Mouse (Mus musculus): Measurements from ENCODE around the gene Pigm. TPM values are rescaled to one million over a fixed set of nuclear protein-coding genes. Genes with fewer than 3 reads are reported as not detected.
A peak's percentile ranks its signal among the peaks of the same experiment; 100 is the strongest.

The Pigm gene
- total and polyA plus RNA-seq, 2 experiments from 2014 or later: 2.2 to 11.5 TPM

GRCm38 (mm10) chr1:172382090-172382489, 5.7 kb downstream of the Pigm start:
- Histone ChIP-seq H3K4me3 (ENCODE audit: low read depth, low read length) (no peak overlapping the region), H3K9ac (replicated peaks; ENCODE audit: low read length, poor library complexity, severe bottlenecking) (no peak overlapping the region), H3K27me3 (ENCODE audit: insufficient read depth, low read length) (no peaks in the 10 kb centered on the region), H3K9me3 (ENCODE audit: low read length) (no peaks in the 10 kb centered on the region), H3K27ac (ENCODE audit: low read depth, low read length) (no peak overlapping the region), H3K4me2 (ENCODE audit: low read depth, low read length, poor library complexity, severe bottlenecking) (no peak overlapping the region), H3K4me1 (ENCODE audit: insufficient read depth, low read length) (peaks cover 12% of the 10 kb centered on the region; the same call in 1 of the 2 replicates), H3K36me3 (ENCODE audit: insufficient read depth, low read length) (0 out of 2 replicates have a peak, but pooled peaks cover 4% of the 10 kb centered on the region)
- WGBS: 98% methylated on average over 1 of the region's 1 CpGs
- no peak for DNase-seq (ENCODE audit: low spot score)
- no peak for TF ChIP-seq CTCF (IDR thresholded peaks at IDR 0.05)
- no peak for ATAC-seq (ENCODE audit: low FRiP score)

GRCm38 (mm10) chr1:172387246-172387645, 10.9 kb downstream of the Pigm start:
- H3K9me3 ChIP-seq (ENCODE audit: low read length): no peaks in the 10 kb centered on the region

GRCm38 (mm10) chr1:172390769-172391168, 14.4 kb downstream of the Pigm start:
- no peak for TF ChIP-seq CTCF (IDR thresholded peaks at IDR 0.05)
- Histone ChIP-seq H3K27ac (ENCODE audit: low read depth, low read length) (no peak overlapping the region), H3K4me2 (ENCODE audit: low read depth, low read length, poor library complexity, severe bottlenecking) (no peak overlapping the region), H3K4me1 (ENCODE audit: insufficient read depth, low read length) (0 out of 2 replicates have a peak, but pooled peaks cover 8% of the 10 kb centered on the region), H3K4me3 (ENCODE audit: low read depth, low read length) (no peak overlapping the region), H3K36me3 (ENCODE audit: insufficient read depth, low read length) (no peaks in the 10 kb centered on the region), H3K27me3 (ENCODE audit: insufficient read depth, low read length) (no peaks in the 10 kb centered on the region), H3K9ac (replicated peaks; ENCODE audit: low read length, poor library complexity, severe bottlenecking) (no peak overlapping the region), H3K9me3 (ENCODE audit: low read length) (no peaks in the 10 kb centered on the region)
- WGBS: 90% methylated on average over 1 of the region's 1 CpGs
- ATAC-seq (ENCODE audit: low FRiP score) (no peak), DNase-seq (ENCODE audit: low spot score) (no peak)

More at GRCm38 (mm10) chr1:172387246-172387645, 10.9 kb downstream of the Pigm start:
- TF ChIP-seq CTCF (IDR thresholded peaks at IDR 0.05): no peak
- H3K27ac ChIP-seq (ENCODE audit: low read depth, low read length): no peak overlapping the region
- DNase-seq (ENCODE audit: low spot score): no peak
- 0 out of 2 replicates have a peak, but pooled peaks cover 7% of the 10 kb centered on the region for H3K4me1 ChIP-seq (ENCODE audit: insufficient read depth, low read length)
- H3K36me3 ChIP-seq (ENCODE audit: insufficient read depth, low read length): 0 out of 2 replicates have a peak, but pooled peaks cover 4% of the 10 kb centered on the region
- H3K27me3 ChIP-seq (ENCODE audit: insufficient read depth, low read length): no peaks in the 10 kb centered on the region
- H3K4me3 ChIP-seq (ENCODE audit: low read depth, low read length): no peak overlapping the region
- no peak for ATAC-seq (ENCODE audit: low FRiP score)
- no peak overlapping the region for H3K4me2 ChIP-seq (ENCODE audit: low read depth, low read length, poor library complexity, severe bottlenecking)
- no peak overlapping the region for H3K9ac ChIP-seq (replicated peaks; ENCODE audit: low read length, poor library complexity, severe bottlenecking)
- WGBS: 70% methylated on average over 5 of the region's 5 CpGs

- Histone ChIP-seq H3K27ac (ENCODE audit: low read depth, low read length) (no peak overlapping the region), H3K4me2 (ENCODE audit: low read depth, low read length, poor library complexity, severe bottlenecking) (peak overlapping the region; percentile 36), H3K9me3 (ENCODE audit: low read length) (no peaks in the 10 kb centered on the region), H3K27me3 (ENCODE audit: insufficient read depth, low read length) (no peaks in the 10 kb centered on the region), H3K4me1 (ENCODE audit: insufficient read depth, low read length) (0 out of 2 replicates have a peak, but pooled peaks cover 8% of the 10 kb centered on the region), H3K36me3 (ENCODE audit: insufficient read depth, low read length) (no peaks in the 10 kb centered on the region), H3K4me3 (ENCODE audit: low read depth, low read length) (peak overlapping the region; percentile 10; the same call in 1 of the 2 replicates), H3K9ac (replicated peaks; ENCODE audit: low read length, poor library complexity, severe bottlenecking) (0 out of 2 replicates have a peak overlapping the region, but pooled peaks have one; percentile 2)
- DNase-seq (ENCODE audit: low spot score) (peak; percentile 42), ATAC-seq (ENCODE audit: low FRiP score) (peak; percentile 57)
- WGBS: 16% methylated on average over 20 of the region's 20 CpGs
- TF ChIP-seq CTCF (IDR thresholded peaks at IDR 0.05): peak; percentile 26; the same call in 1 of the 2 replicates
Measured at GRCm38 (mm10) chr1:172391807-172392581, 15.6 kb downstream of the Pigm start.

GRCm38 (mm10) chr1:172392643-172393170, 16.4 kb downstream of the Pigm start:
- 78% methylated on average over 2 of the region's 2 CpGs for WGBS
- H3K4me2 ChIP-seq (ENCODE audit: low read depth, low read length, poor library complexity, severe bottlenecking): no peak overlapping the region
- no peaks in the 10 kb centered on the region for H3K27me3 ChIP-seq (ENCODE audit: insufficient read depth, low read length)
- no peak overlapping the region for H3K4me3 ChIP-seq (ENCODE audit: low read depth, low read length)
- DNase-seq (ENCODE audit: low spot score) (no peak), ATAC-seq (ENCODE audit: low FRiP score) (peak; percentile 47; the same call in 1 of the 2 replicates)
- H3K9me3 ChIP-seq (ENCODE audit: low read length): no peaks in the 10 kb centered on the region
- H3K4me1 ChIP-seq (ENCODE audit: insufficient read depth, low read length): 0 out of 2 replicates have a peak, but pooled peaks cover 8% of the 10 kb centered on the region
- no peak overlapping the region for H3K27ac ChIP-seq (ENCODE audit: low read depth, low read length)
- no peak overlapping the region for H3K9ac ChIP-seq (replicated peaks; ENCODE audit: low read length, poor library complexity, severe bottlenecking)
- no peak for TF ChIP-seq CTCF (IDR thresholded peaks at IDR 0.05)
- no peaks in the 10 kb centered on the region for H3K36me3 ChIP-seq (ENCODE audit: insufficient read depth, low read length)

GRCm38 (mm10) chr1:172393739-172394138, 17.4 kb downstream of the Pigm start:
- no peak for ATAC-seq (ENCODE audit: low FRiP score)
- no peak overlapping the region for H3K4me2 ChIP-seq (ENCODE audit: low read depth, low read length, poor library complexity, severe bottlenecking)
- H3K27me3 ChIP-seq (ENCODE audit: insufficient read depth, low read length): no peaks in the 10 kb centered on the region
- no peak for TF ChIP-seq CTCF (IDR thresholded peaks at IDR 0.05)
- H3K9ac ChIP-seq (replicated peaks; ENCODE audit: low read length, poor library complexity, severe bottlenecking): no peak overlapping the region
- H3K4me3 ChIP-seq (ENCODE audit: low read depth, low read length): no peak overlapping the region
- H3K9me3 ChIP-seq (ENCODE audit: low read length): no peaks in the 10 kb centered on the region
- WGBS: 58% methylated on average over 8 of the region's 8 CpGs
- H3K27ac ChIP-seq (ENCODE audit: low read depth, low read length): no peak overlapping the region
- DNase-seq (ENCODE audit: low spot score): peak; percentile 36
- H3K4me1 ChIP-seq (ENCODE audit: insufficient read depth, low read length): 0 out of 2 replicates have a peak, but pooled peaks cover 8% of the 10 kb centered on the region
- no peaks in the 10 kb centered on the region for H3K36me3 ChIP-seq (ENCODE audit: insufficient read depth, low read length)
